Mouse (Mus musculus) liver, postnatal 0 days (tissue): ENCODE data around the gene Zfp688. TPM values are rescaled to one million over a fixed set of nuclear protein-coding genes. Genes with fewer than 3 reads are reported as not detected.
A peak's percentile ranks its signal among the peaks of the same experiment; 100 is the strongest.

Experiments
- ATAC-seq: fragments of 200-750 bp; cut with Nextera tagmentation; 2 replicates; pipeline ENCODE4 v1.8.0; 2017; ENCODE audit warnings: mild to moderate bottlenecking, moderate library complexity
- DNase-seq: peaks from one replicate; pipeline ENCODE4 v3.0.0-alpha.2; 2016
- H3K27ac ChIP-seq: fragments of 300-500 bp; sonication (generic); 2 replicates; pipeline ENCODE4 v1.5.1; 2014; ENCODE audit warnings: antibody characterized with exemption, moderate library complexity, mild to moderate bottlenecking, low read depth
- H3K27me3 ChIP-seq: fragments of 300-500 bp; sonication (generic); 2 replicates; pipeline ENCODE4 v1.6.1; 2014; ENCODE audit warnings: low read length, control low read depth, mixed read lengths; ENCODE audit not compliant: insufficient read depth
- H3K36me3 ChIP-seq: fragments of 300-500 bp; sonication (generic); replicated peaks from 2 replicates; pipeline ENCODE4 v1.6.1; 2014; ENCODE audit warnings: mild to moderate bottlenecking, control low read depth, low read length, moderate library complexity, mixed read lengths; ENCODE audit not compliant: insufficient read depth
- H3K4me1 ChIP-seq: fragments of 300-500 bp; sonication (generic); 2 replicates; pipeline ENCODE4 v1.6.1; 2014; ENCODE audit warnings: antibody characterized with exemption, mild to moderate bottlenecking, control low read depth; ENCODE audit not compliant: insufficient read depth
- H3K4me2 ChIP-seq: fragments of 300-500 bp; sonication (generic); 2 replicates; pipeline ENCODE4 v1.6.1; 2014; ENCODE audit warnings: low read depth, mild to moderate bottlenecking, low read length, moderate library complexity, mixed read lengths
- H3K4me3 ChIP-seq: fragments of 300-500 bp; sonication (generic); 2 replicates; pipeline ENCODE4 v1.5.1; 2014; ENCODE audit warnings: low read depth, low read length
- H3K9ac ChIP-seq: fragments of 300-500 bp; sonication (generic); replicated peaks from 2 replicates; pipeline ENCODE4 v1.6.1; 2014; ENCODE audit warnings: mild to moderate bottlenecking, moderate library complexity
- H3K9me3 ChIP-seq: fragments of 300-500 bp; sonication (generic); 2 replicates; pipeline ENCODE4 v1.6.1; 2016; ENCODE audit warnings: mild to moderate bottlenecking, control low read depth, low read length, mixed read lengths
- CTCF ChIP-seq: sonication (generic); IDR thresholded peaks from 2 replicates; pipeline ENCODE4 v1.5.1; 2016; ENCODE audit warnings: antibody characterized with exemption, low read depth
- EP300 ChIP-seq: IDR thresholded peaks from 2 replicates; pipeline ENCODE4 v1.6.1; 2016; ENCODE audit warnings: antibody characterized with exemption, low read depth, mild to moderate bottlenecking
- WGBS: fragments of 180-500 bp; shearing (Covaris S2); extraction: QIAGEN DNeasy Blood & Tissue Kit; methylation state at CpG from one replicate; pipeline ENCODE4 v1.1.7; 2014; ENCODE audit not compliant: insufficient replicate concordance; 5-methylcytosine and 5-hydroxymethylcytosine counted together
- polyA plus RNA-seq: library from polyadenylated mRNA; unstranded; fragments of >200 nt; fragmentation: Nextera tagmentation; extraction: Ambion mirVana; gene quantifications from 2 replicates; pipeline ENCODE4 v1.2.1, GENCODE M21; 2015

The Zfp688 gene
- polyA plus RNA-seq, 1 experiment from 2014 or later = 8.7 TPM

GRCm38 (mm10) chr7:127449966-127450365 is 28.1 kb upstream of the Zfp688 start:
- Histone ChIP-seq H3K36me3 (peaks cover 7% of the 10 kb centered on the region), H3K27ac (no peak overlapping the region), H3K27me3 (no peaks in the 10 kb centered on the region), H3K4me2 (peak overlapping the region; percentile 91), H3K9me3 (no peaks in the 10 kb centered on the region), H3K4me3 (peak overlapping the region; percentile 98), H3K9ac (peak overlapping the region; percentile 96; the same call in 1 of the 2 replicates), H3K4me1 (peaks cover 19% of the 10 kb centered on the region)
- WGBS = 79% methylated on average over 7 of the region's 7 CpGs
- DNase-seq = no peak
- TF ChIP-seq EP300 (no peak), CTCF (no peak)
- ATAC-seq = no peak

GRCm38 (mm10) chr7:127448521-127449300 is 26.8 kb upstream of the Zfp688 start, which contains the start of gene Zfp689:
Gene Zfp689 (minus strand): TSS chr7:127449158.
- peak; percentile 92 for ATAC-seq
- Histone ChIP-seq H3K27ac (peak within 1 kb of the TSS; percentile 96), H3K4me2 (peak within 1 kb of the TSS; percentile 91), H3K9ac (peak within 1 kb of the TSS; percentile 96), H3K36me3 (peaks cover 20% of the 10 kb centered on the region), H3K4me3 (peak within 1 kb of the TSS; percentile 98), H3K4me1 (peaks cover 19% of the 10 kb centered on the region), H3K27me3 (no peaks in the 10 kb centered on the region), H3K9me3 (no peaks in the 10 kb centered on the region)
- under 1% methylated on average over 54 of the region's 54 CpGs for WGBS
- TF ChIP-seq EP300 = peak; percentile 95
- TF ChIP-seq CTCF = 0 out of 2 replicates have a peak, but pooled peaks have one; percentile 14
- DNase-seq = peak; percentile 92

- Histone ChIP-seq H3K36me3 (peaks cover 21% of the 10 kb centered on the region; the same call in 1 of the 2 replicates), H3K9ac (no peak overlapping the region), H3K4me3 (no peak overlapping the region), H3K27ac (no peak overlapping the region), H3K4me2 (no peak overlapping the region), H3K27me3 (no peaks in the 10 kb centered on the region), H3K4me1 (peaks cover 9% of the 10 kb centered on the region; the same call in 1 of the 2 replicates), H3K9me3 (no peaks in the 10 kb centered on the region)
- no peak for ATAC-seq
- DNase-seq = no peak
- TF ChIP-seq CTCF = no peak
- TF ChIP-seq EP300 = no peak
- WGBS = 89% methylated on average over 20 of the region's 20 CpGs
These were observed 22.1 kb upstream of the Zfp688 start for GRCm38 (mm10) chr7:127443976-127444375.

GRCm38 (mm10) chr7:127437724-127438123 is 15.9 kb upstream of the Zfp688 start:
- H3K27ac ChIP-seq = no peak overlapping the region
- no peak overlapping the region for H3K4me3 ChIP-seq
- DNase-seq (peak; percentile 52), ATAC-seq (no peak)
- TF ChIP-seq CTCF (peak; percentile 70), EP300 (no peak)
- no peaks in the 10 kb centered on the region for H3K36me3 ChIP-seq
- H3K4me1 ChIP-seq = no peaks in the 10 kb centered on the region
- WGBS = 91% methylated on average over 3 of the region's 3 CpGs
- no peak overlapping the region for H3K9ac ChIP-seq
- no peaks in the 10 kb centered on the region for H3K27me3 ChIP-seq
- H3K4me2 ChIP-seq = no peak overlapping the region
- H3K9me3 ChIP-seq = peaks cover 10% of the 10 kb centered on the region

GRCm38 (mm10) chr7:127435206-127435605 is 13.3 kb upstream of the Zfp688 start:
- no peaks in the 10 kb centered on the region for H3K27me3 ChIP-seq
- ATAC-seq = no peak
- no peak overlapping the region for H3K4me2 ChIP-seq
- H3K4me3 ChIP-seq = no peak overlapping the region
- H3K4me1 ChIP-seq = no peaks in the 10 kb centered on the region
- H3K27ac ChIP-seq = no peak overlapping the region
- H3K9me3 ChIP-seq = peaks cover 10% of the 10 kb centered on the region
- TF ChIP-seq CTCF = no peak
- no peak for TF ChIP-seq EP300
- H3K36me3 ChIP-seq = no peaks in the 10 kb centered on the region
- no peak overlapping the region for H3K9ac ChIP-seq
- 70% methylated on average over 4 of the region's 4 CpGs for WGBS
- no peak for DNase-seq

- Histone ChIP-seq H3K4me2 (no peak overlapping the region), H3K9me3 (no peaks in the 10 kb centered on the region), H3K27ac (no peak overlapping the region), H3K4me3 (no peak overlapping the region), H3K27me3 (no peaks in the 10 kb centered on the region), H3K36me3 (no peaks in the 10 kb centered on the region), H3K9ac (no peak overlapping the region), H3K4me1 (peaks cover 10% of the 10 kb centered on the region)
- ATAC-seq (no peak), DNase-seq (no peak)
- TF ChIP-seq EP300 = no peak
- TF ChIP-seq CTCF = no peak
- WGBS = 47% methylated on average over 3 of the region's 3 CpGs
These were observed 4.5 kb upstream of the Zfp688 start for GRCm38 (mm10) chr7:127426354-127426753.
